Mouse (Mus musculus): ENCODE measurements around the gene Rapgef4.

DNA sequence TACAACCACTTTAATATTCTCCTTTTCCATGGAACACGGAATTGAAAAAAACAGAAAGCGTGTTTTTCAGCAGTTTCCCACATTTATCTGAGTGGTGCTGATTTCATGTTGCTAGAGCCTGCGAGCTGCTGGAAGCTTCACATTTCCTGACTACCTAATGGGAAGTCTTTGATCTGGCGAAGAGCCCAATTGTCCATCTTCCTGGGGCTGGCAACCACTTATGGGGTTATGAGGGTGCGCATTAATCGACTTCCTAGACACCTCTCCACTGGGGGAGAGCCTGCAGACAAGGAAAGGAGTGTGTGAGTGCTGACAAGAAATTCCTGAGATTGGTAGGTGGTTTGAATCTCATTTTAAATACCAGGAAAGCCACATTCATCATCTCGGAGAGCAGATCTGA, 135.1 kb downstream of the Rapgef4 start:
- TF ChIP-seq CTCF (IDR thresholded peaks at IDR 0.05; ENCODE audit: low read depth, low read length) (no peak), TAL1 (conservative IDR thresholded peaks at IDR 0.05; ENCODE audit: low read depth, low read length) (no peak), GATA1 (IDR thresholded peaks at IDR 0.05; ENCODE audit: borderline replicate concordance, low read length) (no peak), GATA2 (IDR thresholded peaks at IDR 0.05; ENCODE audit: borderline replicate concordance, low read depth, low read length) (no peak), POLR2AphosphoS5 (IDR thresholded peaks at IDR 0.05; ENCODE audit: insufficient replicate concordance, low read depth, low read length) (no peak)
